Mouse (Mus musculus) cerebellum, postnatal 25 days (tissue): Measurements from ENCODE around the gene Trim24.
"Not testable (repeated sequence)": the region's sequence is repeated elsewhere in the genome, so short reads cannot be mapped to it uniquely, and the experiment has no call there.

Source experiments
- DNase-seq, 2 experiments: peaks; one replicate each; pipeline ENCODE4 v3.0.0; 2021; ENCODE audit warnings: mixed read lengths in 2 of 2

The Trim24 gene

DNA sequence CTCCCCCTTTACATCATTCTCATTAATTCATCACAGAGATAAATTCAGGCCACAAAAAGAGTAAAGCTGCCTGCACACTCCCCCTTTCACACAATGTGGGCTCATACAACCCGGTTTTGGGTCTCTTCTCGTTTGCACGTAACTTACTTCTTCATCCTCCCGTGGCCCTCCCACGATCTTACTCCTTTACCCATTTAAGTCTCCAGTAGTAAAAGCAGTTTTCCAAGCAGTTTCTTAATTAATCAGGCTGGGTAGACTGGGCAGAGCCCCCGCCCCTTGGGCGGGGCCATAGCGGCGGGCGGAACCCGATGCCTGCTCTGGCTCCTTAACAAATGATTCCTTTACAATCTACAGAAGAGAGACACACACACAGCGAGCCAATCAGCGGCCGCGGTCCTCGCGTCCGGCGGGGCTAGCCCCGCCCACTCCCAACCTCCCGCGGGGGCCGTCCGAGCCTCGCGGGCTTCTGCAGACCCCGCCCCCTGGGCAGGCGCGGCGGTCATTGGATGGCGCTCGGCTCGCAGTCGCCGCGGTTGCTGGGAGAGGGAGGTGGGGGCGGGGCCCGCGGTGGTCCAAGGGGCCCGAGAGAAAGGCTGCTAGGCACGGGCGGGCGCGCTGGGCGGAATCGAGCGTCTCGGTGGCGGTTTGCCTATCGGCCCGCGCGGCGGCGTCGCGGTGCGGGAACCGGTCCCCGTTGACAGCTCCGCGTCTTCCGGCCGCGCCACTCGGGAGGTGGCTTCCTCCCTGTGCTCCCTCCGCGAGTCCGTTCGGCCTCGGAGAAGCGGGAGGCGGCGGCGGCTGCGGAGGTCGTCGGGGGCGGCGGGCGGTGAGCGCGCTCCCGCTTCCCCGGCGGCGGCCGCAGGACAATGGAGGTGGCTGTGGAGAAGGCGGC lies at the start of gene Trim24:
Trim24 (plus strand) TSS at position 567 of the 892 bp plus-strand sequence.
- peak; percentile 96 to 99 for DNase-seq

DNA sequence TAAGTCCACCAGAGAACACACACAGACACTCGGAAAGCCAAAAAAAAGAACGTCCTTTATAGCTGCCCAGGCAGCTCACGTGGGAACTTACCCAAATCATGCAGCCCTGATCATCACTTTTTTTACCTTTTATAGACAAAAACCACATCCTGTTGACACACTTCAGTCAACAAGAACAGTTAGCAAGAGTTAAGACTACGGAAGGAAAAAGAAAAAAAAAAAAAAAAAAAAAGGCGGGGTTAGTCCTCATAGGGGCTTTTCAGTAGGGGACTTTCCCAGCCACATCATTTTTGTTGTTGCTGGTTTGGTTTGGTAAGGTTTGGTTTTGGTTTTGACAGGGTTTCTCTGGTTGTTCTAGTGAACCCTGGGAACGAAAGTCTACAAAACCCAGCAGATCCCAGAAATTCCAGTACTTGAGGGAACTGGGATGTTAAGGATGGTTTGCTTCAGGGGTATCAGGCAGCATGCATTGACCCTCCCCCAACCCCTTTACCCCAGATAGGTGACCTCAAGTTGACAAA lies 49.0 kb upstream of the Trim24 start:
- no peak for DNase-seq

DNA sequence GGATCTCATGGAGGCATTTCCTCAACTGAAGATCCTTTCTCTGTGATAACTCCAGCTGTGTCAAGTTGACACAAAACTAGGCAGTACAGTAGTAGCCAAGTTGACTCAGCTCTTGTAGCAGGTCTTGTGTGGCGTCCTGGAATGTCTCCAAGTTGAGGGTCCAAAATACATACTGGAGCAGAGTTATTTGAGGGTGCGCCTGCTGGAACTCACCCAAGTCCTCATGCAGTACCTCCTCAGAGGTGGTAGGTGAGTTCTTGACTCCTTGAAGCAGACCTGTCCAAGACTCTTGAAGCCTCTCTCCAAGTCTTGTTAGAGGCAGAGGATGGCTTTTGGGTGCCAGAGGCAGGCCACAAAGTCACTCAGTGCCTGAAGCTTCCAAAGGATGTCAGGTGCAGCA lies 48.2 kb upstream of the Trim24 start:
- DNase-seq, result no peak

DNA sequence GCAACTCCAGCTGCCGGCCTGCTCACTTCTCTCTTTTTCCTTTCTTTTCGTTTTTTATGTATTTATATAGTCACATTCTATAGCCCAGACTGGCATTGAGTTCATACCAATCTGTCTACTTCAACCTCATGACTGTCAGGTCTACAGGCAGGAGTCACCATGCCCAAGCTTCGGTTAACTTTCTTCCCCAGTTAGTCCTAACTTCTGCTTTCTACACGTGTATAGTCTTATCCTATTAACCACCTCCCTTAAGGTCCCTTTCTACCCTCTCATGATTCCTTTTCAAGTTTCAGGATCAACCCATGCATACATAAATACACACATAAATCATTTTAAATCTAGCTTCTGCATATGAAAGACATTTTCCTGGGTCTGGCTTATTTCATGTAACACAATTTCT lies 46.9 kb upstream of the Trim24 start:
- no peak for DNase-seq

DNA sequence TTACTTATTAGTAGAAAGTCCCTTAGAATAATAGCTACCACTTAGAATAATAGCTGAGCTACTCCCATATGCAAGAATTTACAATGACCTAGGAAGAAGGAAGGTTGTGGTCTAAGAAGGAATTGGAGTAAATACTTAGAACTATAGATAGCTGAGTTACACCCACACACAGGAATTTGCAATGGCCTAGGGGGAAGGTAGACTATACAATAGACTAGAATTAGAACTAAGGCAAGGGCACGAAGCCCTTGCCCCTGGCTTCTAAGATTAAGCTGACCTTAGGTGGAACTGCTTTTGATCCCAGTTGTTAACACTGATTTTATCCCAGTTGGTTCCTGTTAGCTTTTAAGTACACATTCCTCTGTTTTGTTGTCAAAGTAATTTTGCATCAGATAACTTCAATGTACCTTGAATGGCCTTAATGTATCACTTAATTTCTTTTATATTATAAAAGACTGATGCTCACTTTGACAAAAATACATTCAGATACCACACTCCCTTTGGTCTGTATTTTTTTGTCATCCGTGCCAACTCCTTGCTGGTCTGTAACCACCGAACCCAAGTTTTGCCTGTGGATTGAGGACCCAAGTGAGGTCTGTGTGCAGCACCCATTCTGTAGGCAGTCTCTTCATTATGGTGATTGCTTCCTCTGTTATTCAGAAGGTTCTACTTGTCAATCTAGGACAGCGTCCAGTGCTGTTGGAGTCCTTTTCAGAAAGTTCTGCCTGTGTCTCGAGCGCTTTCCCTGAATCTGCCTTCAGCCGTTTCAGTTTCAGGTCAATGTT lies 45.1 kb upstream of the Trim24 start:
- DNase-seq, result not testable (repeated sequence)

DNA sequence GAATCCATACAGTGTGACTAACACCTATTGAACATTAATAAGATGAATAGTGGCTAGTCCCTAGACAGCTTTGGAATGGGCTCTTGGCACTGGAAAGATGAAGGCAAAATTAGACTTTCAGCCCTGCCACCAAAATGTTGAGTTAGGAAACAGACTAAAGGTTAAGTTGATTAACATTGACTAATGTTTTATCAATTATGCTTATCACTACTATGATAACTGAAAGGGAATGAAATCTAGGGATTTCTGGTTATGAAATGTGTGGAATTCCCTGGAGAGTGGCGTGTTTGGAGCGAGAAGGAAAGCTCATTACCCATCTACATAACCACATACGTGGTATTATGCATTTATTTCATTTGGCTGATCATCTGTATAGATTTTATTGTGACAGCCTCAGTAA lies 41.7 kb upstream of the Trim24 start:
- DNase-seq, result no peak

DNA sequence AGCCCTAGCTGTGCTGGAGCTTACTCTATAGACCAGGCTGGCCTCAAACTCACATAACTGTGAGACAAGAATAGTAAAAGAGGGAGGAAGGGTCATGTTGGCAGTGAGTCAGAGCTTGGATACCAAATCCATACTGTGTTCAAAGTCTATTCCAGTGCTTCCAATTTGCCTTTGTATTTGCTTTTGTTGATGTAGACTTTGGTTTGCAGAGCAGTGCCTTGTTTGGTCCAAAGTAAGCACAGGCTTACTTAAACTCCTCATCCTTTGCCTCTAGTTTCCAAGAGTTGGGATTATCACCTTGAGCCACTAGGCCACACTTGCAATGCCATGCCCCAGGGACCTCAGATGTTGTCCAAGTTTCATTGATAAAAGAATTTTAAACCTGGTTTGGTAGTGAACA lies 41.0 kb upstream of the Trim24 start:
- DNase-seq, result no peak

DNA sequence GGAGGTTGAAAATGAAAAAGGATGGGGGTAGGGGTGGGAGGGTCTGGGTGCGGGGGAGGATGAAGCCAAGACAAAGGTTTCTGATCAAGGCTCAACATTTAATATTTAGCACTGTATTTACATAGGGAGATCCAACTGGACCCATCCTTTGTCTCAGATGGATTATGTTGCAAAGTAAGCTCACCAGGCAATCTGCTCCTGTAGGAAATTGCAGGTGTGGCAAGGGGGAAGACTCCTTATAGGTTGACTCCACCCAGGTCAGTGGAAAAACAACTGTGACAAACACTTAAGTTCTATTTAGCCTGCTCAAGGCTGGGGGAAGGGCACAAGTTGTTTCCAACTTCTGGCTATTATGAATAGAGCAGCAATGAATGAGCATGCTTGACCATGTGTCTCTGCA lies 36.9 kb upstream of the Trim24 start:
- no peak for DNase-seq

DNA sequence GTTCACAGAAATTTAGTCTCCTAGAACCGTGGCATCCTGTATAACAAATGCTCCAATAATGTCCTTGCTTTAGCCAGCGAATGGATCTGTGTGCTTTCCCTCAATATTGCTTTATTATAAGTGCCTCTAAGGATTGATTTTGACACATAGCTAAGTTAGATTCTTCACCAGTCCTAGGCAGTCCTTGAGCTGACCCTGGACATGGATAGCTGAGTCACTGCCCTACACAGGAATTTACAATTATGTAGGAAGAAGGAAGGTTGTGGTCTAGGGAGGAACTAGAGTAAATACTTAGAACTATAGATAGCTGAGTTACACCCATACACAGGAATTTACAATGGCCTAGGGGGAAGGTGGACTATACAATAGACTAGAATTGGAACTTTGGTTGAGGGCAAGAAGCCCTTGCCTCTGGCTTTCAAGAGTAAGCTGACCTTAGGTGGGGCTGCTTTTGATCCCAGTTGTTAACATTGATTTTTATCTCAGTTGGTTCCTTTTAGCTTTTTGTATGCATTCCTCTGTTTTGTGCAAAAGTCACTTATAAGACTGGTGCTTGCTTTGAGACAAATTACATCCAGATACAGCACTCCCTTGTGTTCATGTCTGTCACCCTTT lies 33.6 kb upstream of the Trim24 start:
- DNase-seq, result not testable (repeated sequence)

DNA sequence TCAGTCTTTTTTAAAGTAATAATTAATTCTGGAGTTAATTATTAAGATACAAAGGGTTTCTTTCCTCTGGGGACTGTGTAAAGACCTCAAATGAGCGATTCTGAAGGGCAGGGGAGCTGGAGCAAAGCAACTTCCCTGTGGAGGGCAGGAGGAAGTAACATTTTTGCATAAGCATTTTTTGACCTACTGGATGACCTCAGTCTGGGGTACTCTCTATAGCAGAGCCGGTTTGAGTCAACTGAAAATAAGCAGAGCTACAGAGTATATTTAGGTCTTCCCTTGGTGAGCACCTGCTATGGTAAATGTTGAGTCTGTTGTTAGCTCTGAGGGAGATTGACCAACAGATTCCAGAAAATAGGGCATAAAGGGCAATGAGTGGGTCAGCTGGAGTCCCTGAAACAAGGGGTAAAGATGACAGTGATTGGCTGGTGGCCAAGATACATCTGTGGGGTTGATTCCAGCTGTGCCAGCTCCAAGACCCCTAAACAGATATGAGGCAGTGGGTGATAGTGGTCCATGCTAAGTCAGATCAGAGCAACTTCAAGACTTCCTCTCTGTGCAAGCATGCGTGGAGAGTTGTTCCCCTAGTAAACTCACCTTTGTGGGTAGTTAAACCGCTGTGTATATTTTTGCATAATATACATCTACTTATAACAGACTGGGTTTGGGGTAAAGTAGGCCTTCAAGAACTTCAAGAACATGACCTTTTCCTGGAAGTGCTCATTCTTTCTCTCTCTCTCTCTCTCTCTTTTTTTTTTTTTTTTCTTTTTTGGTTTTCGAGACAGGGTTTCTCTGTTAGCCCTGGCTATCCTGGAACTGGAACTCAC lies 27.6 kb upstream of the Trim24 start:
- DNase-seq, result no peak

DNA sequence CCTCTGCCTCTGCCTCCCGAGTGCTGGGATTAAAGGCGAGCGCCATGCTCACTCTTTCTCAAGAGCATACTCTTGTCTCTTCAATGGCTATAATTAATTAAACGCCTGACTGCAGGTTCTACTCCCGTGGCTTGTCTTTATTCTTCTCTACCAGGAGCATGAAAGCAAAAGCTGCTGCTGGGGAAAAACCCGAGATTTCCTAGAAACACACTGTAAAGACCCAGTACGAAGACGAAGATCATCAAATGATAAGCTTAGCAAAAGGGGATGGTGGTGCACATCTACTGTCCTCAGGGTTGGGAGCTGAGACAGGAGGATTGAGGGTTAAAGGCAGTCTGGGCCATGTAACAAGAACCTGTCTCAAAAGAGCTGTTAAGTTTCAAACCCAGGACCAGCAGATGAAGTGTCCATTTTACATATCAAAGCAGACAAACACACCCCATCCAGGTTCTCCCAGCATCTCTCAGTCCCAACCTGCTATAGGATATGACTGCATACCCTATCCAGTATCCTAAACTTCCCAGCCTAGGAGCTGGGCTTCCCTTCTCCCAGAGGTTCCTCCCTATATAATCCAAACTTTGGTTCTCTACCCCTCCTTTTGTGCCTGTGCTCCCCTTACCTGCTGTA lies 26.9 kb upstream of the Trim24 start:
- DNase-seq, result no peak

DNA sequence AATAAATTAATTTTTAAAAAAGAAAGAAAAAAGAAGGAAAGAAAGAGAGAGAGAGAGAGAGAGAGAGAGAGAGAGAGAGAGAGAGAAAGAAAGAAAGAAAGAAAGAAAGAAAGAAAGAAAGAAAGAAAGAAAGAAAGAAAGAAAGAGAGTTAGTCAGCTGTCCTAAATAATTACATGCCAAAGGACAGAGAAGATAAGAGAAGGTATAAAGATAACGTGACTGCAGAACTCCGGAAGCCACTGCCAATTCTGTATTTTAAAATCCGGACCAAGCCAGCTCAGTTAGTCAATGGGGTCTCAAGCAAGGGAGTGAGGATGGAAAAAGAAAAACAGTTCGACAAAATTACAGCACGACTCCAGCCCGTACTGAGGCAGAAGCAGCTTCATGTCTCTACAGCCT lies 25.7 kb upstream of the Trim24 start:
- not testable (repeated sequence) for DNase-seq

DNA sequence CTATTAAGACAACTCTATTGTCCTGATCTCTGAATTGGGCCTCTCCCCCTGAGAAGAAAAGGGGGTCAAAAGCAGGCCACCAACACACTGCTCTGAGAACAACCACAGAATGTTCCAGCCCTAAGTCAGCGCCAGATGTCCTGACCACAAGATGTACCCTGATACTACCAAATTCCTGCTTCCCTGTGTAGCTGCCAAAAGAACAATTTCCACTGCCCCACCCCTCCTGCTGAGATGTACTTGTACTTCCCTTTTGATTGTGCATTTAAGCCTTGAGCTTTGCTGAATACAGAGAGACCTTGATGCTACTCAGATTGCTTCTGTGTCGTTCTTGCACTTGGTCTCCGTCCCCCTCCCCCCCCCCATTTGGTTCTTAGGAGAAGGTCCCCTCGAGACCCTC lies 23.1 kb upstream of the Trim24 start:
- DNase-seq, result not testable (repeated sequence)

DNA sequence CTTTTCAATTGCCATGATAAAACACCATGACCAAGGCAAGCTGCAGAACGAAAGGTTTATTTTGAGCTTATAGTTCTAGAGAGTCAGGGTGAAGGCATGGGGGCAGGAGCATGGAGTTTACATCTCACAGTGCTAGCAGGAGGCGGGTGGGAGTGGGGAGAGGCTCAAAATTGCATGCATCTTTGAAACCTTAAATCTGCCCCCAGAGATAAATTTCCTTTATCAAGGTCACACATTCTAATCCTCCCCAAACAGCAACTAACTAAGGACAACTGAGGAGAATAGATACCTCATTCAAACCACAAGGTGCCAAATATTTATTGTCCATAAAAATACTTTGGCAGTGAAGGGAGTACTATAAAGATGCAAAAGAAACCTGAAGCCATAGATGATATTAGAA lies 19.3 kb upstream of the Trim24 start:
- DNase-seq, result no peak

DNA sequence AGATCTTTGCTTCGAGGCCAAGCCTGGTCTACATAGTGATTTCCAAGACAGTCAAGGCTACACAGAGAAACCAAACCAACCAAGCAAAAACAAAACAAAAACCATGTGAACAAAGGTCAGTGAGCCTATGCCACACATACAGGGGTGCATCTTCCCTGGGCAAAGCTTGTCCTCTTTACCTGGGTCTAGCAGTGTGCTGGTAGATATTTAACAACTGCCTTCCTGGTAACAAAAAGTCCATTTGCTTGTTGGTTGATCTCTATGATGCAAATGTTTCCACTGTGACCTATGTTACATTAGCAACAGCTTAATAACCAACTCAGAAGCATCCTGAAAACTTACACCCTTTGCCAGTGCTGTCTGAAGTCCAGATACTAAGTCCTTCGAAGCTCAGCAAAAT lies 17.3 kb upstream of the Trim24 start:
- no peak for DNase-seq

DNA sequence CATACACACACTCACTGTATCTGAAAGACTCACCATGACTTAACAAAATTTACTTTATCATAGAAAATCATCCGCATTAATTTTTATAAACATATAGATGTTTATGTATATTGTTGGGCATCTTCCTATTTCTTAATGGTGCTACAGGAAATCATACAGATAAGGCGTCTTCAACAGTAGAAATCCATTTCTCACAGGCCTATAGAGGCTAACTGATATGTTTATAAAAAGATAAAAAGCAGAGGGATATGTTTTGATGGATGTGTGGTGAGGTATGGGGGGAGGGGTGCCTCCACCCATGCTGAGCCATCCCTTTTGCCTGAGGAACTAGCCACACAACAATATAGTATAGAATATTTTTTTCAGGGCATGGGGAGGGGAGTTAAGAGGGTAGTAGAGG lies 15.2 kb upstream of the Trim24 start:
- DNase-seq, result no peak

DNA sequence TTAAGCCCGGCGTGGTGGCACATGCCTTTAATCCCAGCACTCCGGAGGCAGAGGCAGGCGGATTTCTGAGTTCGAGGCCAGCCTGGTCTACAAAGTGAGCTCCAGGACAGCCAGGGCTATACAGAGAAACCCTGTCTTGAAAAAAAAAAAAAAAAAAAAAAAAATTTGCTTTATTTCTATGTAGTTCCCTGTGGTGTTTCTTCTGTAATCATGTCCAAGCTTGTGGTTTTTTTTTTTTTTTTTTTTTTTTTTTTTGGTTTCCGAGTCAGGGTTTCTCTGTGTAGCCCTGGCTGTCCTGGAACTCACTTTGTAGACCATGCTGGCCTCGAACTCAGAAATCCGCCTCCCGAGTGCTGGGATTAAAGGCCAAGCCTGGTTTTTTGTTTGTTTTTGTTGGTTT lies 14.3 kb upstream of the Trim24 start:
- DNase-seq, result not testable (repeated sequence)

DNA sequence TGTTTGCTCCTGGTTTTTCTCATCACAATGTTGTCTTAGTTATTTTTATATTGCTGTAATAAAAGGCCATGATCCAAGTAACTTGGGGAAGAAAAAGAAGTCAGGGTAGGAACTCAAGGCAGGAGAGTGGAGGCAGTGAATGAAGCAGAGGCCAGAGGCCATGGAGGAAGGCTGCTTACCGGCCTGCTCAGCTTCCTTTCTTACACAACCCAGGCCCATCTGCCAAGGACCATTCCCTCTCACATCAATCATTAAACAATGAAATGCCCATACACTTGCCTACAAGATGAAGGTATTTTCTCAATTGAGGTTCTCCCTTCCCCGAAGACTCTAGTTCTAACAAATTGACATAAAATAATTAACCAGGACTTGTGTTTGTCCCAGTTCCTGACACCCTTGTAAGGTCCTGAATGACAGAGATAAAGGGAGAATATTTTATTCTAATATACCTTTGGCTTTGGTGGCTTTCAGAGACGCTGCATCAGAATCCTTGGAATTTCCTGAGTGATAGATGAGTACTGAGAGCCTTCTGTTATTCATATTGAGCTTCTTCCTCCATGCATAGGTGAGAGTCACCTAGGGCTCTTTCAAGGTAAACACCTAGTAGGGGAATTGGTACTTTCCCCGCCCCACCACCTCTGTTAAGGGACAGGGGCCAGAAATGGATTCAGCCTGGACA lies 13.3 kb upstream of the Trim24 start:
- DNase-seq, result no peak

DNA sequence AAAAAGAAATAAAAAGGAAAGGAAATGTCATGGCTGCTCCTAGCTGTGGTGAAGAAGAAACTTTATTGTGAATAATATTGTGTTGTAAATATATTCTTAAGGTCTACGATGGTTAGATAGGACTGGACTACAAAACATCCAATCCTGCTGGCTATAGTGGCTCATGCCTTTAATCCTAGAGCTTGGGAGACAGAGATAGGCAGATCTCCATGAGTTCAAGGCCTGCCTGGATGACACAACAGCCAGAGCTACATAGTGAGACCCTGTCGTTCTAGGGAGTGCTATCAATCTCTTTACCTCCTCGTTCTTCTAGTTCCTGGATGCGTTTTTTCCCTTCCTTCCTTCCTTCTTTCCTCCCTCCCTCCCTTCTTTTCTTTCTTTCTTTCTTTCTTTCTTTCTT lies 12.5 kb upstream of the Trim24 start:
- no peak for DNase-seq

DNA sequence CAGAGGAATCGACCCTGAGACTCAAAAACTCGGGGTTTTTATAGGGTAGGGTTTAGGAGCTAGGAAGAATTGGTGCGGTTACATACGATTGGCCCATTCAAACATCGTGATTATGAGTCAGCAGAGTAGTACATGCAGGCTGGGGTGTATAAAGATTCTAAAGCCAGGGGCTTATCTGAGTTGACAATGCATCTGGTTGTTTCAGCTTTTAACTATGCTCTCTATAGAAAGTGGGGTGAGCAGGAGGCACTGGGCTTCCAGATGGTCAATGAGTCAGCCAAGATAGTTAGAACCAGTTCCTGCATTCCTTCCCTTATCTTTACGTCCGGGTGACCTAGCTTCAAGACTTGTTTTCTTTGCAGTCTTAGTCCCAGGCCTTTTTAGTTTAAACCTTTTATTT lies 7.7 kb upstream of the Trim24 start:
- DNase-seq, result no peak

DNA sequence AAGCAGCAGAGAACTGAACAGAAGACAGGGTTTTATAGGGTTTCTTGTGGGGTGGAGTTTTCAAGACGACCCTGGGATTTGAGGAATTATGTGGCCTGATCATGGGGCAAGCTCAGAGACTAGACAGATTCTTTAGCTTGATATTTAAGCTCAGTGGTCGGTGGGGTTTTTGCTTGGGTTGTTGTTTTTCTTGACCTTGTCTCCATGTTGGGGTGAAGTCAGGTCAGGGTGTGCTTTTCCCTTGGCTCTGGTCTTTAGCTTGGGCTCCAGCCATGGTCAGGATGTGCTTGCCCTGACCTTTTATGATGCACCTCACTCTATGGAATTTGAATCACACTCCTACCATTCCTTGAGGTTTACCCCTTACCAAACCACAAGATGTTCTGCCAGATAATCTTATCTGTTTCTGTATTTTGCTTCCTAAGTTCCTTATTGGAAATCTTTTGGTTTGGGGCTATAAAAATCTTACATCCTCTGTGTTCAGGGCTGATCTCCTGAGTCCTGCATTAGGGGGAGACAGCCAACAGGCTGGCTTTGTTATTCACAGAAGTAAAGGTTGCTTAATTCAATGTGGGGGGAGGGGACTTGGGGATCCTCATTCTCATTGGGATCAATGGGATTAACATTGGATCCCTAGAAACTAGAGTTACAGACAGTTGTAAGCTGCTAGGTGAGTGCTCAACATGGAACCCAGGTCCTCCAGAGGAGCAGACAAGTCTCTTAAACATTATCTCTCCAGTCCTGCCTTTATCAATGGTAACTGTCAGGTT lies 6.5 kb upstream of the Trim24 start:
- no peak for DNase-seq
